Mouse (Mus musculus): ENCODE measurements around the gene Afg1l.

- TF ChIP-seq CTCF (IDR thresholded peaks at IDR 0.05; ENCODE audit: control insufficient read depth, insufficient read depth, low read length) (no peak), POLR2A (IDR thresholded peaks at IDR 0.05; ENCODE audit: borderline replicate concordance, control insufficient read depth, low read depth, low read length) (no peak)
Observed at GRCm38 (mm10) chr10:42449672-42450071, 28.7 kb downstream of the Afg1l start.
